Mouse (Mus musculus) NIH3T3 (cell line): ENCODE measurements around the gene 4933414I15Rik.

Experiments
- DNase-seq: peaks from one replicate; pipeline ENCODE4 v3.0.0-alpha.2; 2012; ENCODE audit warnings: low read depth

4933414I15Rik gene

DNA sequence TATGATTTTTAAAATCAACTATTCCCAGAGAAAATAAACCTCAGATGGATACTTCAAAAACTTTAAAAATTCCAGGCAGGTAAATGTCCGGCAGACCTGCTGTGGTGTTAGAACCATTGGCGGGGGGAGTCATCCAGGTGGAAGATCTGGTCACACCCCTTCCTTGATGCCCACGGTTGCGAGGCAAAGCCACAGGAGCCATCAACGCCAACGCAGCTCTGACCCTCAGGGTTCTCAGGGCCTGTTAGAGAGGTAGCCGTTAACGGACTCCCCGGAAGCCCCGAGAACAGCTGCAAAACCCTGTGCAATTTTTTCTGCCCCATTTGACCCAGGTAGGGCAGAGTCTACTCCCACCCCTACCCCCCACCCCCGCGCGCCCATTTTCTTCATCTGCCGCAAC, at the start of gene 4933414I15Rik:
4933414I15Rik (minus strand) TSS at position 260 of the 400 bp plus-strand sequence.
- DNase-seq: no peak

DNA sequence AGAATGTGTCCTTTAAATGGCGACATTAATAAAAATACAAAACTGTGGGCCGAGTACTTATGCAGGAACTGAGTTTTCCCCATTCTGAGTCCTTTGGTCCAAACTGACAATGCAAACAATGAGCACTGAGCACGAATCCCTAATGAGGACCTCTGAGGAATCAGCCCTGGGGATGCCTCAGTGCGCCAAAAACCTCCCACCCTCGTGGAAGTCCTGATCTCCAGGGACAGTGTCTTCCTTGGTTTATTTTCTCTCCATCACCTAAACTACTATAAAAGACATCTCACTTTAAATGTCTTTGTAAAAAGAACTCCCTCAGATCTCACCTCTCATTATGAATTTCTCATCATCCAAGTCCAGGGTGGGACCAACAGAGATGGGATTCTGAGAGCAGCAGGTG, 38.1 kb upstream of the 4933414I15Rik start, which contains the start of gene Olfr1377:
Olfr1377 (plus strand) TSS at position 301 of the 400 bp plus-strand sequence.
- no peak for DNase-seq

DNA sequence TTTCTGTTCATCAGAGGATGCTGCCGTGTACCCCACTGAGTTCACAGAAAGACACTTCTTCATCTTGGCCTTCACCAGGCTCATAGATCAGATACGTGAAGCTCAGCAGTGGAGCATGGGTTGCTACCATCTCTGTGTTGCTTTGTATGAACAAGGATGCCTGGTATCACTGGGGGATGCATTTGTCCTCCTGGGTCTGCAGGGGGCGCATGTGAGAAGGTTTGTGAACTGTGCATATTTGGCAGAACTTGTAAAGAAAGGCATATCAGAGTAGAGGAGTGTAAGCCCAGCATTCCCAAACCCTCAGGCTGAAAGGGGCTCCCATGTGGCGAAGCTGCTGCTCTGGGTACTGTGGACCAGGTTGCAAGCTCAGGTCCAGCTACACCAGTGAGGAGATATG, 33.7 kb upstream of the 4933414I15Rik start:
- peak; percentile 37 for DNase-seq

- no peak for DNase-seq
Measured at GRCm38 (mm10) chr11:50966230-50966629, 22.7 kb upstream of the 4933414I15Rik start, which contains the start of gene Olfr1378. Gene Olfr1378, plus strand, starts transcription at chr11:50966530.

DNA sequence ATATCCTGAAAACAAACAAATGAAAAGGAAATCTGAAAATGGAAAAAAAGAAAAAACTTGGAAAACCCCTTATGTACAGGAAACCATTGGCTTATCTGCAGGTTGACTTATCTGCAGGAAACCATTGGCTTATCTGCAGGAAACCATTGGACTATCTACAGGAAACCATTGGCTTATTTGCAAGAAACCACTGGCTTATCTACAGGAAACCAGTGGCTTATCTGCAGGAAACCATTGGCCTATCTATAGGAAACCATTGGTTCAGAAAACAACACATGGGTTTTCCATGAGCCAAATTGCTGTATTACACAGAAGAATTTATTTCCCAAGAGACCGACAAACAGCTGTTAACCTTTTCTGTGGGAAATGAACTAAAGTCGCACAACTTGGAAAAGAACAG, 21.3 kb upstream of the 4933414I15Rik start:
- no peak for DNase-seq

GRCm38 (mm10) chr11:50953665-50954064, 10.1 kb upstream of the 4933414I15Rik start, which contains the start of gene Prop1:
Gene Prop1, minus strand, starts transcription at chr11:50953765.
- no peak for DNase-seq

DNA sequence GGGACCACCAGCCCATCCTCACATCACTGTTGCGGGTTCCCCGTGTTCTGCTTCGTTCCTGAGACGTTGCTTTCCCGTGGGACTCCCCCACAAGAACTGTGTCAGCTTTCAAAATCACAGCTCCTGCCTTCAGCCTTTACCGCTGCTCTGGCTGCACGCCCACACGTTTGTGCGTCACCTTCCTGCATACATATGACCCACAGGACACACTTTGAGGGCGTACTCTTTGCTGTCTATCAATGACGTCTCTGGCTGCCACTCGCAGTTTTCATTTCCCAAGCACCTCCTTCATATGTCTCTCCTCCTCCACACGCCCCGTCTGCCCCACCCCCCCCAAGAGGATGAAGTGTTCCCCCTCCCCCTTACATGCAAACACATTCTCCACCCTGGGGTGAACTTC, 8.7 kb upstream of the 4933414I15Rik start:
- DNase-seq: no peak

GRCm38 (mm10) chr11:50942386-50942785, 1.2 kb downstream of the 4933414I15Rik start:
- no peak for DNase-seq

DNA sequence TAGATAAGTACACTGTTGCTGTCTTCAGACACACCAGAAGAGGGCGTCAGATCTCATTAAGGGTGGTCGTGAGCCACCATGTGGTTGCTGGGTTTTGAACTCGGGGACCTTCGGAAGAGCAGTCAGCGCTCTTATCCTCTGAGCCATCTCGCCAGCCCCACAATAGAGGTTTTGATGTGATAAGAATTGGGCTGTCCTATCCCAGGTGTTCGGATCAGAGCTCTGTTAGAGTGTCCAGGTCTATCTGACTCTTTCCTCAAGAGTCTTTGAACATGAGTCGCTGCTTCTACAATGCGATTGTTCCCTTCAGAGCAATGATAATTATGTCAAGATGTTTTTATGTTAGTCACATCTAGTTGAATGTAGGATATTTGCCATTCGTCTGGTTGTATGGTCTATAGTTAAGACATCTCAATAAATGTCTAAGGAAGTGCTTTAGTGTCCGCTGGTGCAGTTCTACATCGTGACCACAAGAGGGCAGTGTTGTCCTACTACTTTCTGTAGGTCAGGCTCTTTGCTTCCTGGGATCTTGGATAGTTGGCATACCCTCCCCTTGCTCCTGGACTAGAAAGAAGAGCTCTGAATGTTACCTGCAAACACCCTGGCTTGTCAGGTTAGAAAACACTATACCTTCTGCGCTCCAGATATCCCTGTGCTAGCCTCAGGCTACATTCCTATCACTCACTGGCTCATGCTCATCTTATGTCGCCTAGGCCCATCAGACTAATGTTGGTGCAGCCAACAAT, 3.8 kb downstream of the 4933414I15Rik start:
- peak; percentile 79 for DNase-seq

DNA sequence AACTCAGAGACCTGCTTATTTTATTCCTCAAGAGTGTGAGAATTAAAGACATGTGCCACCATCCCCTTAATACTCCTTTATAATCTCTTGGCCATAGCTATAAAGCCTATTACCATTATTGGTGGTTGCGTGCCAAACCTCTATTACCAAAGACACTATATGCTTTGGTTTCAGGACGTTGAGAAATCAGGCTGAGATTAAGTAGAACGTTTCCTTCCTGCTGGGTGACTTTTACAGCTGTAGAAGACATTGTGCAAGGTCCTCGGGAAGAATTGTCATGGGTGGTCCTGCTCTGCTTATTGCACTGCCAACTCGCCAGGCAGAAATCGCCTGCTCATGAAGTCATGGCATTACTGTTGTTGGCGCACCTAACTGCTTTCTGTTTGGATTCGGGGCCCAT, 5.1 kb downstream of the 4933414I15Rik start:
- DNase-seq: no peak

GRCm38 (mm10) chr11:50932040-50932439, 11.5 kb downstream of the 4933414I15Rik start:
- no peak for DNase-seq

GRCm38 (mm10) chr11:50931451-50931866, 12.1 kb downstream of the 4933414I15Rik start, which contains the start of gene Zfp354b:
Gene Zfp354b, minus strand, starts transcription at chr11:50931633.
- DNase-seq: peak; percentile 88

GRCm38 (mm10) chr11:50931021-50931420, 12.5 kb downstream of the 4933414I15Rik start:
- no peak for DNase-seq

- no peak for DNase-seq
Measured at GRCm38 (mm10) chr11:50930469-50931014, 13.0 kb downstream of the 4933414I15Rik start.

- DNase-seq: peak; percentile 94
Measured at GRCm38 (mm10) chr11:50915671-50916320, 27.8 kb downstream of the 4933414I15Rik start, which contains the start of gene Zfp2. Gene Zfp2, minus strand, starts transcription at chr11:50916165.

GRCm38 (mm10) chr11:50914461-50914860, 29.1 kb downstream of the 4933414I15Rik start:
- no peak for DNase-seq

DNA sequence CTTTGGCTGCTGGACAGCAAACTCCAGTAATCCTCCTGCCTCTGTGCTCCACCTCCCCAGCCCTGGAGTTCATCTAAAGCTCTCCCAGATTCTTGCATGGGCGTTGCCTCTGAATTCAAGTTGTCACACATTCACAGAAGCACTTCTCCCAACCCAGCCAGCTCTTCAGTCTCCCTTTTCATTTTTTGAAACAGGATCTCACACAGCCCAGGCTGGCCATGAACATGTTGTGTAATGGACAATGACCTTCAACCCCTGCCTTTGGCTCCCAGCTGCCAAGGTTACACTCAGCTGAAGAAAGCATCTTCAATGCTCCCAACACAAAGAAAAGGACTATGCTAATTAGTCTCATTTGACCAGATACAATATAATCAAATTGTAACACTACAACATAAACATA, 30.3 kb downstream of the 4933414I15Rik start:
- no peak for DNase-seq

DNA sequence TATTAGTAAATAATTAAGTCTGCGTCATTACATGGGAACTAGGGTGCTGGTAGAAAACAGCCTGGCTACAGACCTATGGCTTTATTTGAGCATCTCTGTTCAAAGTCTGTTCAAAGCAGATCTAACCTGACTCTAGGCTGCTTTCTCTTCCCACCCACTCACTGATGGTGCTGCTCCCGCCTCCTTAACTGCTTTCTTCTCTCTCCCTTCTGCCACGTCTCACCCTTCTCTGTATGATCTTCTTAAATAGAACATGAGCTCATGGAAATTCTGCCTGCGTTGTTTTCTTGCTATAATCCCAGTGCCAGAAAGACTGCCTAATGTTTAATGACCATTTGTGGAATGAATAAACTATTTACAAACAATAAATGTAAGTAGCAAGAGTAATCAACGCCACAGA, 35.4 kb downstream of the 4933414I15Rik start:
- no peak for DNase-seq

- no peak for DNase-seq
Measured at GRCm38 (mm10) chr11:50897359-50897758, 46.2 kb downstream of the 4933414I15Rik start.

DNA sequence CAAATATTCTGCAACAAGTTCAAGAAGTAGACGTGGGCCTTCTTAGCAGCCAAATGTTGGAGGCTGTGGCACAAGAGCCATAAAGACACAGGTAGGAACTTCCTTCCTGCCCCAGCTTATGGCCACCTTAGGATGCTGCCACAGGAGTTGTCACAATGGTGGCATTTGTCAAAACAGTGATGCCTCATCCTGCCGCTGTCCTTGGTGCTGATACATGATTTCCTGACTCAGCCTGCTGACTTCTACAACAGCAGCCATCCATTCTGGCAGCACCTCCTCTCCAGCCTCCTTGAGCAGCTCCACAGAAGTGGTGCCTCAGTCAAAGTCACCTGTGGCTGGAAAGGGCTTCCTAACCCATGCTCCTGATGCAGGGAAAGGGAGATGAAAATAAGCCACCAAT, 51.1 kb downstream of the 4933414I15Rik start:
- peak; percentile 11 for DNase-seq
